Mouse (Mus musculus) midbrain, embryonic 16.5 days (tissue): ENCODE measurements around the gene Zw10. TPM values are rescaled to one million over a fixed set of nuclear protein-coding genes. Genes with fewer than 3 reads are reported as not detected.

ENCODE experiments used
- ATAC-seq: fragments of 200-750 bp; cut with Nextera tagmentation; 2 replicates; pipeline ENCODE4 v1.8.0; 2017; ENCODE audit warnings: moderate TSS enrichment
- H3K27ac ChIP-seq: fragments of 300-500 bp; sonication (generic); 2 replicates; pipeline ENCODE4 v1.5.1; 2014; ENCODE audit warnings: mild to moderate bottlenecking, low read length, mixed read lengths
- H3K27me3 ChIP-seq: fragments of 300-500 bp; sonication (generic); 2 replicates; pipeline ENCODE4 v1.6.1; 2014; ENCODE audit warnings: low read depth, low read length, mixed read lengths; ENCODE audit not compliant: control insufficient read depth, insufficient read depth
- H3K36me3 ChIP-seq: fragments of 300-500 bp; sonication (generic); 2 replicates; pipeline ENCODE4 v1.6.1; 2014; ENCODE audit warnings: mild to moderate bottlenecking, low read length, moderate library complexity, mixed read lengths; ENCODE audit not compliant: control insufficient read depth, insufficient read depth
- H3K4me1 ChIP-seq: fragments of 300-500 bp; sonication (generic); 2 replicates; pipeline ENCODE4 v1.6.1; 2014; ENCODE audit warnings: mild to moderate bottlenecking, low read length, mixed read lengths; ENCODE audit not compliant: control insufficient read depth, insufficient read depth
- H3K4me2 ChIP-seq: fragments of 300-500 bp; sonication (generic); 2 replicates; pipeline ENCODE4 v1.6.1; 2014; ENCODE audit warnings: mild to moderate bottlenecking, low read length, mixed read lengths
- H3K4me3 ChIP-seq: fragments of 300-500 bp; sonication (generic); 2 replicates; pipeline ENCODE4 v1.5.1; 2014; ENCODE audit warnings: low read depth, mild to moderate bottlenecking, low read length, moderate library complexity, mixed read lengths
- H3K9ac ChIP-seq: fragments of 300-500 bp; sonication (generic); 2 replicates; pipeline ENCODE4 v1.6.1; 2014; ENCODE audit warnings: low read depth, low read length, mixed read lengths
- H3K9me3 ChIP-seq: fragments of 300-500 bp; sonication (generic); replicated peaks from 2 replicates; pipeline ENCODE4 v1.6.1; 2014; ENCODE audit warnings: mild to moderate bottlenecking, low read length, mixed read lengths; ENCODE audit not compliant: control insufficient read depth, poor library complexity, severe bottlenecking
- WGBS: fragments of 180-500 bp; shearing (Covaris S2); extraction: QIAGEN DNeasy Blood & Tissue Kit; methylation state at CpG from one replicate; pipeline ENCODE4 v1.1.7; 2014; 5-methylcytosine and 5-hydroxymethylcytosine counted together
- polyA plus RNA-seq: library from polyadenylated mRNA; unstranded; fragments of >200 nt; fragmentation: Nextera tagmentation; extraction: Ambion mirVana; gene quantifications from 2 replicates; pipeline ENCODE4 v1.2.1, GENCODE M21; 2015

Zw10 gene
- polyA plus RNA-seq, 1 experiment from 2014 or later = 26.4 TPM

DNA sequence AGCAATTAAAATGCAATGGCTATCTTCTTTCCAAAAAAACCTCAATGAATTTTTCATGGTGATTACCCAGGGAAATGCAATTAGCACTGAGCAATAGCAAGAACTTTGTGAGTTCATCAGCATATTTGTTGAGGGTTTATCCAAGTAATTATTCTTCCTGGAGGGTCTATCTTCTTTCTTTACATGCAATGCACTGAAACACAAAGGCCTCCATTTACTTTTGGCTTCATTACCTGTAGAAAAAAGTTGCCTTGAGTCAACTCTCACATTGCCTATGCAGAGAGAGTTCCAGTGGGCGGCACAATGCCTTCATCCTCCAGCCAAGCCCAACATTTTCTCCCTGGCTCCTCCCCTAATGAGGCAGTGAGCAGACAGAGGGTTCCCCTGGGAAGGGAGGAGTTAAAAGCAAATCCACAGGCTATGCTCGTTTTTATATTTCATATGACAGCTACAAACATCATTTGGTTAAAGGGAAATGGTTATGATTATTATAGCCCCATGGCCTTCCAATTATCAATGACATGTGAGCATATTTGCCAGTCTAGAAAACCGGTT is 62.9 kb downstream of the Zw10 start:
- WGBS = 34% methylated on average over 3 of the region's 3 CpGs
- ATAC-seq = no peak

DNA sequence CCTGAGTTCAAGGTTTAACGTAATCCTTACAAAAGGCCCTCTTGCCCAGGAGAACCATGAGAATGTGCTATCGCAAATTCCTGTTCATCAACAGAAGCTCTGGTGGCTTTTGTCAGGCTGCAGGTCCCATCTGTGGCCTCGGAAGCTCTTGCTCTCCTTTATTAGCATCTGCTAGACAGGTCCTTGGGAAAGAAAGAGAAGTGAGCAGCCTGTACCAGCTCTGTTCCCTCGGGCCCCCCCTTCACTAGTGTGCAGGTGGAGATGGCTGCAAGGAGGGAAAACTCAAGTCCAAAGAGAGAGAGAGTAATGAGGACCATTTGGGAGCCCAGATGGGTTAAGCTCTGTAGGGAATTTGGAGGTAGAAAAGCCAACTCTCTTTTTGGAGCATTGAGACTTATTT is 64.3 kb downstream of the Zw10 start:
- no peak overlapping the region for H3K4me2 ChIP-seq
- peaks cover 4% of the 10 kb centered on the region; the same call in 1 of the 2 replicates for H3K4me1 ChIP-seq
- H3K36me3 ChIP-seq = no peaks in the 10 kb centered on the region
- H3K9me3 ChIP-seq = no peaks in the 10 kb centered on the region
- H3K4me3 ChIP-seq = no peak overlapping the region
- H3K27me3 ChIP-seq = no peaks in the 10 kb centered on the region
- no peak for ATAC-seq
- no peak overlapping the region for H3K27ac ChIP-seq
- 77% methylated on average over 4 of the region's 4 CpGs for WGBS
- no peak overlapping the region for H3K9ac ChIP-seq

More for the DNA sequence above, 62.9 kb downstream of the Zw10 start:
- Histone ChIP-seq H3K36me3 (no peaks in the 10 kb centered on the region), H3K4me2 (no peak overlapping the region), H3K27ac (no peak overlapping the region), H3K4me3 (no peak overlapping the region), H3K9me3 (no peaks in the 10 kb centered on the region), H3K4me1 (peaks cover 2% of the 10 kb centered on the region; the same call in 1 of the 2 replicates), H3K27me3 (no peaks in the 10 kb centered on the region), H3K9ac (no peak overlapping the region)

DNA sequence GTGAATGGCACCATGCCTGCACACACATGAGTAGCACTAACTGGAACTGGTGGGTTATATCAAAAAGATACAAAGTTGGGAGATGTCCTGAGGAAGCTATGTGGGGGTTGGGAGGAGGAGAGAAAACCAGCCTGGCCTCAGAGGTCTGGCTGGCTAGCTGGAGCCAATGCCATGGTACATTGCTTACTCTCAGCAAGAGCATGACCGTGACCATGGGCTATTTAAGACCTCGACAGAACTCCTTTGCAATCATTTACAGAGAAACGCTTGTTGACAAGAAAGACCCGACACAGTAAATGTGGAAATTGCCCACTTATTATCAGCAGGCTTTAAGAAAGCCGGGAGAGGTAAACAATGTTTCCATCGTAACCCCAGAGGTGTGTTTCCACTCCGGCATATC is 70.3 kb downstream of the Zw10 start:
- Histone ChIP-seq H3K27me3 (no peaks in the 10 kb centered on the region), H3K36me3 (no peaks in the 10 kb centered on the region), H3K9me3 (no peaks in the 10 kb centered on the region), H3K9ac (no peak overlapping the region), H3K4me2 (no peak overlapping the region), H3K4me3 (no peak overlapping the region), H3K4me1 (0 out of 2 replicates have a peak, but pooled peaks cover 2% of the 10 kb centered on the region), H3K27ac (no peak overlapping the region)
- ATAC-seq = no peak
- 68% methylated on average over 7 of the region's 7 CpGs for WGBS

Other genes starting within 250 kb of the Zw10 start
- gene Zbtb16, start 219.4 kb upstream of the Zw10 start, polyA plus RNA-seq = 5.4 and 6.4 TPM in 2 replicates
- 0.88 and 1.2 TPM in 2 replicates for gene Htr3a, start 144.5 kb upstream of the Zw10 start, polyA plus RNA-seq
- gene Htr3b, start 90.6 kb upstream of the Zw10 start, polyA plus RNA-seq = 0.09 TPM in 1 of 2 replicates, not detected in the other
- gene Usp28, start 70.2 kb upstream of the Zw10 start, polyA plus RNA-seq = 27.3 and 34.3 TPM in 2 replicates
- 0.83 and 1.4 TPM in 2 replicates for gene Tmprss5, start 25.6 kb downstream of the Zw10 start, polyA plus RNA-seq
- not detected in 2 replicates for gene Gm4894, start 194.9 kb downstream of the Zw10 start, polyA plus RNA-seq